Mouse (Mus musculus) G1E (cell line): ENCODE data around the gene Nprl2. TPM values are rescaled to one million over a fixed set of nuclear protein-coding genes. Genes with fewer than 3 reads are reported as not detected.

Source experiments
- ATAC-seq: 2 replicates; pipeline ENCODE4 v1.8.0; 2016; ENCODE audit warnings: mild to moderate bottlenecking; ENCODE audit not compliant: insufficient number of reproducible peaks, poor library complexity, low FRiP score, severe bottlenecking; ENCODE audit errors: extremely low read depth
- DNase-seq: peaks from one replicate; pipeline ENCODE4 v3.0.0; 2012; ENCODE audit warnings: low spot score
- H3K27me3 ChIP-seq: 2 replicates; pipeline ENCODE4 v1.6.1; 2012; ENCODE audit warnings: mild to moderate bottlenecking, low read length, inconsistent platforms; ENCODE audit not compliant: insufficient read depth
- H3K36me3 ChIP-seq: replicated peaks from 2 replicates; pipeline ENCODE3; 2012; ENCODE audit warnings: mild to moderate bottlenecking, inconsistent platforms
- H3K4me1 ChIP-seq: 2 replicates; pipeline ENCODE4 v1.6.1; 2012; ENCODE audit warnings: low read depth, low read length, inconsistent platforms, mixed read lengths; ENCODE audit not compliant: insufficient read depth
- H3K4me3 ChIP-seq: 2 replicates; pipeline ENCODE4 v1.5.1; 2012; ENCODE audit warnings: low read depth, mild to moderate bottlenecking, inconsistent platforms, low read length, moderate library complexity, mixed read lengths
- H3K9me3 ChIP-seq: replicated peaks from 2 replicates; pipeline ENCODE4 v1.6.1; 2012; ENCODE audit warnings: inconsistent platforms
- CTCF ChIP-seq: IDR thresholded peaks from 2 replicates; pipeline ENCODE4 v1.5.1; 2012; ENCODE audit warnings: low read depth, low read length, inconsistent platforms, mixed read lengths
- GATA1 ChIP-seq: IDR thresholded peaks from 2 replicates; pipeline ENCODE4 v1.6.1; 2012; ENCODE audit warnings: borderline replicate concordance, low read length, inconsistent platforms, mixed read lengths
- GATA2 ChIP-seq: IDR thresholded peaks from 2 replicates; pipeline ENCODE4 v1.6.1; 2012; ENCODE audit warnings: low read depth, low read length, inconsistent platforms, borderline replicate concordance
- POLR2AphosphoS5 ChIP-seq: IDR thresholded peaks from 2 replicates; pipeline ENCODE4 v1.6.1; 2012; ENCODE audit warnings: low read depth, low read length, inconsistent platforms; ENCODE audit not compliant: insufficient replicate concordance
- TAL1 ChIP-seq: conservative IDR thresholded peaks from 2 replicates; pipeline ENCODE4 v1.6.1; 2012; ENCODE audit warnings: low read depth, low read length, inconsistent platforms, mixed read lengths
- polyA plus RNA-seq: library from polyadenylated mRNA; stranded (reverse); fragments of >175 nt; gene quantifications from 2 replicates; pipeline ENCODE4 v1.2.3, GENCODE M21; 2012
- total RNA-seq, 2 experiments: library from RNA; stranded (forward) in 1 of 2; stranded (reverse) in 1 of 2; fragments of 200-1000 nt in 1 of 2; fragments of >200 nt in 1 of 2; fragmentation: Nextera tagmentation in 1 of 2; gene quantifications; 2 replicates each; pipeline ENCODE4 v1.2.3; 2014 to 2017

The Nprl2 gene
- total RNA-seq (2014; fragmentation: Nextera tagmentation) (16.3 and 22.6 TPM in 2 replicates), total RNA-seq (2017) (18.4 and 35.0 TPM in 2 replicates), polyA plus RNA-seq (1.4 and 1.7 TPM in 2 replicates)

DNA sequence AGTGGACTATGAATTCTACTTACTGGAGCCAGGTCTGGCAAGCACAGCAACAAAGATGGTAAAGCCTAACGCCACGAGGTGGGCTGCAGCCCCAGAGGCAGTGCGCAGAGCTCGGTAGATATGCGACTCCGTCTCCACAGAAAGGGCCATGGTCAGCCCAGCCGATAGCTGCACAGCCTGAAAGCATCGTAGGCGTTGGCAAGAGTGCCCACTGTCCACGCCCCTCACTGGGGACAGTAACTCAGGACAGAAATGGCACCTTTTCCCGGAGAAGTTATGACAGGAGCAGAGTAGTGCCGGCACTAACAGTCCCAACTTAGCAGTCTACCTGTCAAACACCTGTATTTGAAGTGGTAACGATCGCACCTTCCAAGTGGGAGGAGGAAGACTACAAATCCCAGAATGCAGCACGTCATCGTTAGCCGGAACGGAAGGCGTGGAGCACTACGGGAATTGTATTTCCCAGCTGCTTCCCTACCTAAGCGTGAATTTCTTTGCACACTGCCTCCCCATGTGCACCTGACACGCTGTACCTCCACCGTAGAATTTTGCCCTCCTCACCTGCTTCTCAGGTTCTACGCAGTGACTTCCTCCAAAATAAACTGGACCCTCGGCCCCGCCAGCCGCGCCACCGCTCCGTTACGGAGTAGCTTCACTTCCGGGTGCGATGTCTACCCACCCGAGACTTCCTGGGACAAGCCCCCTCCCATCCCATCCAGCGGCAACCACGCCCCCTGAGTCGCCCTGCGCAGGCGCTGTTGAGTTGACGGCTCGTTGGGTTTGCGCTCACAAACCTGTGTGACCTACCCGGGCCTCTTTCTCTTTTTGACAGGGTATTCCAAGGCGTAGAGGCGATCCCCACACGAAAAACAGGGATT, at the start of gene Nprl2, which contains the start of gene Cyb561d2:
TSS of gene Nprl2 (plus strand) at position 753 of the 878 bp plus-strand sequence.
TSS of gene Cyb561d2 (minus strand) at position 720 of the 878 bp plus-strand sequence.
- TF ChIP-seq TAL1 (no peak), POLR2AphosphoS5 (no peak), GATA2 (no peak), GATA1 (no peak), CTCF (no peak)
- Histone ChIP-seq H3K27me3 (no peaks in the 10 kb centered on the region), H3K4me3 (peak within 1 kb of the TSS; percentile 79), H3K36me3 (peaks cover 80% of the 10 kb centered on the region), H3K4me1 (peaks cover 79% of the 10 kb centered on the region), H3K9me3 (no peaks in the 10 kb centered on the region)
- DNase-seq (peak; percentile 94), ATAC-seq (peak; percentile 85)

GRCm38 (mm10) chr9:107493511-107493910, 48.5 kb upstream of the Nprl2 start:
- Histone ChIP-seq H3K36me3 (no peaks in the 10 kb centered on the region), H3K4me1 (no peaks in the 10 kb centered on the region), H3K9me3 (no peaks in the 10 kb centered on the region), H3K4me3 (no peak overlapping the region), H3K27me3 (peaks cover 27% of the 10 kb centered on the region)
- TF ChIP-seq TAL1 = no peak
- no peak for TF ChIP-seq CTCF
- TF ChIP-seq GATA2 = no peak
- no peak for TF ChIP-seq POLR2AphosphoS5
- TF ChIP-seq GATA1 = no peak
- ATAC-seq = no peak
- no peak for DNase-seq

DNA sequence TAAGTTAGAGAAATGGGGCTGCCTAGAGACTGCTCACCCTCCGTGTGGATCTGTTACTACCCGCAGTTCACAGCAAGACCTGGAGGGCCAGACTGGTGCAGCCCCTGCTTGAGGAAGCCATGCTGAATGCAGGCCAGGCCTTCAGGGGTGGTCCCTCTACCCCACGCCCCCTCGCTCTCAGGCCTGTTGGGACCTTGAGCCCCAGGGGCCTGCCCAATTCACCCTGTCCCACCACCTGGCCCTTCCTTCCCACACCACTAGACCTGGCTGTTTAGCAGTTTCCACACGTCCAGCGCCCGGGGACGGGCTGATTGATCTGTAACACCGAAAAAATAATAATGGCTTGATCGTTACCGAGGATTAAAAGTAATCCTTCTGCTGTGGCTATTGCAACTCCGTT, 47.8 kb upstream of the Nprl2 start:
- ATAC-seq (no peak), DNase-seq (no peak)
- TF ChIP-seq GATA2 (no peak), GATA1 (no peak), CTCF (no peak), POLR2AphosphoS5 (no peak), TAL1 (no peak)
- no peak overlapping the region for H3K4me3 ChIP-seq
- H3K9me3 ChIP-seq = no peaks in the 10 kb centered on the region
- no peaks in the 10 kb centered on the region for H3K36me3 ChIP-seq
- H3K27me3 ChIP-seq = peaks cover 32% of the 10 kb centered on the region
- no peaks in the 10 kb centered on the region for H3K4me1 ChIP-seq

GRCm38 (mm10) chr9:107496359-107496758, 45.7 kb upstream of the Nprl2 start:
- ATAC-seq (no peak), DNase-seq (no peak)
- Histone ChIP-seq H3K4me3 (no peak overlapping the region), H3K9me3 (no peaks in the 10 kb centered on the region), H3K27me3 (peaks cover 35% of the 10 kb centered on the region), H3K36me3 (no peaks in the 10 kb centered on the region), H3K4me1 (no peaks in the 10 kb centered on the region)
- TF ChIP-seq GATA2 = no peak
- no peak for TF ChIP-seq TAL1
- TF ChIP-seq GATA1 = no peak
- TF ChIP-seq POLR2AphosphoS5 = no peak
- no peak for TF ChIP-seq CTCF

DNA sequence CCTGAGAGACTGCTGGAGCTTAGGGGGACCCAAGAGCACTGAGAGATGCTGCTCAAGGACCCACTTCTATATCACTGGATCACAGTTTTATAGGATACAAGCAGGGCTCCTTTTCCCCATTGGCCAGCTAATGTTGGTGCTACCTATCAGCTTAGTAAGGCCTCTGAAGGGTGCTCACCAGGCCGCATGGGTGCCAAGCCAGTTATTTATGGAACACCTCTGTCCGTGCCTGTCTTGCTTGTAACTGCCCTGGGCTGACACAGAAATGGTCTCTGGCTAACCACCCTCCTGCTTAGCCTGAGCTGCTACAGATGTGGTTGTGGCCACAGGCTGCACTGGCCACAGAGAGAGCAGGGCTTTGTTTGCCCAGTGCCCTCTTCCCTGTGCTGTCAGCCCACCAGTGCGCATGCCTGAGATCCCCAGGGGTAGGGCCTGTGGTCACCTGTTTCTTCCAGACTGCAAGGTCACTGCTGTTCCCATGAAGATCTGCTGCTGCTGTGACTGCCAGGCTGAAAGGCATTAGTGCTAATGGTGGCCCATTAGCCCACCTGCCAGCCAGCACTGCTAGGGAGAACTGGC, 41.2 kb upstream of the Nprl2 start:
- no peak for DNase-seq
- Histone ChIP-seq H3K9me3 (no peaks in the 10 kb centered on the region), H3K4me1 (no peaks in the 10 kb centered on the region), H3K36me3 (no peaks in the 10 kb centered on the region), H3K4me3 (no peak overlapping the region), H3K27me3 (peaks cover 45% of the 10 kb centered on the region)
- no peak for ATAC-seq
- TF ChIP-seq GATA1 = no peak
- TF ChIP-seq CTCF = no peak
- TF ChIP-seq POLR2AphosphoS5 = no peak
- no peak for TF ChIP-seq TAL1
- no peak for TF ChIP-seq GATA2

GRCm38 (mm10) chr9:107502131-107502846, 39.7 kb upstream of the Nprl2 start:
- ATAC-seq = no peak
- H3K4me3 ChIP-seq = no peak overlapping the region
- no peaks in the 10 kb centered on the region for H3K9me3 ChIP-seq
- no peaks in the 10 kb centered on the region for H3K36me3 ChIP-seq
- H3K4me1 ChIP-seq = no peaks in the 10 kb centered on the region
- DNase-seq = no peak
- no peak for TF ChIP-seq TAL1
- no peak for TF ChIP-seq POLR2AphosphoS5
- TF ChIP-seq CTCF = no peak
- TF ChIP-seq GATA2 = no peak
- no peak for TF ChIP-seq GATA1
- peaks cover 40% of the 10 kb centered on the region for H3K27me3 ChIP-seq
